Mouse (Mus musculus): ENCODE measurements around the gene Cdc42ep5.

Cdc42ep5 gene

DNA sequence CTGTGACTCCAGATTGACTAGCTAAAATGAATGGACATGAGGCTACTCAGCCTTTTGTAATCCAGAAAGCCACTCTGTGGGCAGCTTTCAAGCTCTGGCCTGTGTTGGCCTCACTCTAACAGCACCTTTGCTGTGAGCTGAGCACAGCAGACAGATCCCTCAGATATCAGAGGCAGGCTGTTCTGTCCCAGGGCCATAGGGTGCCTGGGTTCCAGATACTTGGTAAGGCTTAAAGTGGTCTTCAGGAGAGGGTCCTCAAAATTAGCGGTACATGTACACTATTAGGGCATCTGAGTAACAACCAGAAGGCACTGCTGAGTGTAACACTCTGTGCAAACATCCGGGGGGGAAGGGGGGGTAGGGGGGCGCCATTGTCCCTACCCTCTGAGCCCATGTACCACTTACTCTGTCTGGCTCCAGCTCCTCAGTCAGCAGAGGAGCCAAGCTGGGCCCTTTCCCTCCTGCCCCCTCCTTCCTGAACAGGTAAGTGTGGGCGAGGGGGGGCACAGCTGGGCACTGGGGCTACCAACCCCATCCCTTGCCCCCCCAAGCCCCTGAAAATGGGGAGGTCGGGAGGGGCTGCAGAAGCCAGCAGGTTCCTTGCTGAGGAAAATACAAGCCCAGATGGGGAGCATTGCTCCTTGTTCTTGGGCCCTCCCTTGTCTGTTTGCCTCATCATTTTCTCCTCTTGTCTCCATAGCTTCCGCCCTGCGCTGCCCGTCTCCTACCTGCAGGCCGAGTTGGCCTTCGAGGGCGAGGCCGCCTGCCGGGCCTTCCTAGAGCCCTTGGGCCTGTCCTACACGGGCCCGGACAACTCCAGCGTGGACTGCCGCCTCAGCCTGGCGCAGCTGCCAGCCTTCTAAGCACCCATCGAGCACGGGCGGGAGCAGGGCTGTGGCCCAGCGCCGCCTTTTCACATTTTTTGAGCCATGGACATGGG lies 18.1 kb downstream of the Cdc42ep5 start:
- peak; percentile 48 to 54 for DNase-seq (ENCODE audit: inconsistent age in 2 of 2, low spot score in 1 of 2)

DNA sequence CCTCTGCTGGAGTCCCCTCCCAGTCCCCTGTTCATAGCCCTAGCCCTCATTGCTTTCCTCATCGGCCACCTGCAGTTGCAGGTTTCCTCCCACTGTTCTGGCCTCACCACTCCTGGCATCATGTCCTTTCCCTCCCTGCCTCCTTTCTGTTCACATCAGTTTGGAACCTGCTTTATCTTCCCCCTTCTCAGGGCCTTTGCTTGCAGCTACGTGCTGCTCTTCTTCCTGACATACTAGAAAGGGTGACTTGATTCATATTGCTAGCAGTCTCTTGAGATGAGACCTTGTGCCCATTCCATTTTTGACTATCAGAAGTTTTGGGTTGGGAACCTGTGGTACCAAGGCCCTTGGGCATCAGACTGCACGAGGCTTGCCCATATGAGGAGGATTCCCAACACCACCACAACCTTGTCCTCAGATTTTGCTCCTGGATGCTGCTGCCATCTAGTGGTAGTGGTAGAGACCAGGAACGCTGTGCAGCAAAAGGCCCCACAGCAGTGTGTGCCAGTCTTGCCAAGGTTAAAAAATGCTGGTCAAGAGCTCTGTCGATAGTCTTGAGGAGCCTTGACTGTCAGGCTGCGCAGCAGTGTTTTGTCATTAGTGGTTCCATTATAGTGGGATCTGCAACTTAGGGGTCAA lies 19.0 kb downstream of the Cdc42ep5 start:
- peak; percentile 78 to 93 for DNase-seq (ENCODE audit: inconsistent age in 2 of 2, low spot score in 1 of 2)

DNA sequence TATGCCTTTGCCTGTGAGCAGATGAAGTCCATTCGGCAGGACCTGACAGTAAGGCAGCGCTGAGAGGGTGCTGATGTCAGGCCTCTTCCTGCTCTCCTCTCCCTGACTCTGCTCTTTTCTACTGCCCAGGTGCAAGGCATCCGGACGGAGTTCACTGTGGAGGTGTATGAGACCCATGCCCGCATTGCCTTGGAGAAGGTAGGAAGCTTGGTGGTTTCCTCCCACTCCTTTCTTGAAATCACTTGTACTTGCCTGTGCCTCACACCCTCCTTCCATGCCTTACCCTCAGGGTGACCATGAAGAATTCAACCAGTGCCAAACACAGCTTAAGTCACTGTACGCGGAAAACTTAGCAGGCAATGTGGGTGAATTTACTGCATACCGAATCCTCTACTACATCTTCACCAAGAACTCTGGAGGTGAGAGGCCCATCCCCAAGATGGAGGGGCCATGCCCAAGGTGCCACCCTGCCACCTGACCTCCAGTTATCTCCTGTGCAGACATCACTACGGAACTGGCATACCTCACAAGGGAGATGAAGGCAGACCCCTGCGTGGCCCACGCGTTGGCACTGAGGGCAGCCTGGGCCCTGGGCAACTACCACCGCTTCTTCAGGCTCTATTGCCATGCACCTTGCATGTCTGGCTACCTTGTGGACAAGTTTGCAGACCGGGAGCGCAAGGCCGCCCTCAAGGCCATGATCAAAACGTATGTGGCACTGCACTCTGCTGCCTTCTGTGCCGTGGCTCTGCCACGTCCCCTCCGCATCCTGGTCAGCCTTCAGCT lies 19.7 kb downstream of the Cdc42ep5 start:
- peak in 1 of 2 experiments; percentile 63 for DNase-seq (ENCODE audit: inconsistent age in 2 of 2, low spot score in 1 of 2)

DNA sequence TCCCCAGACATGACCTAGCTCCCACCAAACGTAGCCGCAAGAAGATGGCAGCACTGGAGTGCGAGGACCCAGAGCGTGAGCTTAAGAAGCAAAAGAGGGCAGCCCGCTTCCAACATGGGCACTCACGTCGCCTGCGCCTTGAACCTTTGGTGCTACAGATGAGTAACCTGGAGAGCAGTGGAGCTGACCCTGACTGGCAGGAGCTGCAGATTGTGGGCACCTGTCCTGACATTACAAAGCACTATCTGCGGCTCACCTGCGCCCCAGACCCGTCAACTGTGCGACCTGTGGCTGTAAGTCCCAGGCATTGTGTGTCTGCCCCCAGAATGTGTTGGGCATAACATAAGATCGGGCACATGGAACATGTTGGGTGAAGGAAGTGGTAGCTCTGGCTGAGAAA lies 20.6 kb downstream of the Cdc42ep5 start:
- DNase-seq (ENCODE audit: inconsistent age in 2 of 2, low spot score in 1 of 2) = peak in 1 of 2 experiments; percentile 33

DNA sequence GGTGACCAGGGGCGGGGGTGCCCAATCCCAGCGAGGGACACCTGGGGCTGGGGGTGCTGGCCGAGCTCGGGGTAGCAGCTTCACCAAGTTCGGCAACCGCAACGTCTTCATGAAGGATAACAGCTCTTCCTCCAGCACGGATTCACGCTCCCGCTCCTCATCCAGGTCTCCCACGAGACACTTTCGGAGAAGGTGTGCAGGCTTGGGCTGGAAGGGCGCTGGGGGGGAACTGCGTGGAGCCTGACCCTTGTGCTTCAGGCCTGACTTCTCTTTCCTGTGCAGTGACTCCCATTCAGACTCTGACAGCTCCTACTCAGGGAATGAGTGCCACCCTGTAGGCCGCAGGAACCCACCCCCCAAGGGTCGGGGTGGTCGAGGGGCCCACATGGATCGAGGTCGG lies 21.2 kb downstream of the Cdc42ep5 start:
- DNase-seq (ENCODE audit: inconsistent age in 2 of 2, low spot score in 1 of 2) = no peak

DNA sequence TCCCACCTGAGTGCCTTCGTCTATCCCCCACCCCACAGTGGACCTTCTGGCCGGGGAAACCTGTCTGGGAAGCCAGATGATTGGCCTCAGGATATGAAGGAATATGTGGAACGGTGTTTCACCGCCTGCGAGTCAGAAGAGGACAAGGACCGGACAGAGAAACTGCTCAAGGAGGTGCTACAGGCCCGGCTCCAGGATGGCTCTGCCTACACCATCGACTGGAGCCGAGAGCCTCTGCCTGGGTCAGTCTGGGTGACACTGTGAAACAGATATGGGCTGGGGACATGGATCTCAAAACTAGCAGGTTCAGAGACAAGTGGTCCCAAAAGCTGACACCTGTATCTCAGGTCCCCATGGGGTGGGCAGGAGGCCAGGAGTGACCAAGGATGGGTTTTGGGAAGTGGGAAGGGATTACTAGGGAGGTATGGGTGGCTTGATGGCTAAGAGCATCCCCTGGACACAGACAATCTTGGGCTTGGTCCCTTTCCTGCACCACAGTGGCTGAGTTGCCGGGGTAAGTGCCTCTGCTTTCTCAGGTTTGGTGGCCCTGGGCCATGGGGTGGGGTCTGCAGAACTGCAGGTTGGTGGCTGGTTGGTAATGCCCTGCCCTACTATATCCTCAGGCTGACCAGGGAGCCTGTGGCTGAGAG lies 21.7 kb downstream of the Cdc42ep5 start:
- DNase-seq (ENCODE audit: inconsistent age in 2 of 2, low spot score in 1 of 2) = peak in 1 of 2 experiments; percentile 29

DNA sequence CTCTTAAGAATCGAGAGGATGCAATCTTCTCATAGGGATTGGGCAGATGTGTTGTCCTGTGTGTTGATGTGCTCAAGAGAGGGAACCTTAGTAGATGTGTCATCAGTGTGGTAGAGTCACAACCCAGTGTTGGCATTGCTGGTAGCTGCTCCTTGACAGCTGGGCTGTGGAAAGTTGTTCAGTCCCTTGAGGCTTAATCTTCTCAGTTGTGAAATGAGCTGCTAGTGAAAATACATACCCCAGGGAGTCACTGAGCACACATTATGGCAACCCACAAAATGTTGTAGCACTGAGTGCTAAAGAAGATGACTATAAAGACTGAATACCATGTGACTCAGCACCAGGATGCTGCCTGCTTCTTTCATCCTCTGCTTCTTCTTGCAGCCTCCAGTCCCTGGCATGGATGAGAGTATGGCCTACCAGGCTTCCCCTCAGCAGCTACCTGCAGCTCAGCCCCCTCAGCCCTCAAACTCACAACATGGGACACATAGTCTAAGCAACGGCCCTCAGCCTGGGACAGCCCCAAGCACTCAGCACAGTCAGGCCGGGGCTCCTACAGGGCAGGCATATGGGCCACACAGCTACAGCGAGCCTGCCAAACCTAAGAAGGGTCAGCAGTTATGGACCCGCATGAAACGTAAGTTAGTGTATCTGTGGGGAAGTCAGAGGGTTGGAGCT lies 22.9 kb downstream of the Cdc42ep5 start:
- DNase-seq (ENCODE audit: inconsistent age in 2 of 2, low spot score in 1 of 2) = no peak

DNA sequence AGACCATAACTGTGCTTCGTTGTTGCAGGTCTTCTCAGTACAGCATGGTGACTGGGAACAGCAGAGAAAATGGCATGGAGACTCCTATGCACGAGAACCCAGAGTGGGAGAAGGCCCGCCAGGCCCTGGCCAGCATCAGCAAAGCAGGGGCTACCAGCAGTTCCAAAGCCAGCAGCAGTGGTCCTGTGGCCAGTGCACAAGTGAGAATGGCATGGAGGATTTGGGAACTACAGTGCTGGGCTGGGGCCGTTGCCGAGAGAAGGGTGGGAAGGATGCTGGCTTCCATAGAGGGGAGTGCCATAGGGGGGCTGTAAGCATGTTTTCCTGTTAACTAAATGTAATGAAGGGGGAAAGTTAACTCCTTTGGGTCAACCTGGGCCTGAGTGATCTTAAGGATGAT lies 25.3 kb downstream of the Cdc42ep5 start:
- peak in 1 of 2 experiments; percentile 36 for DNase-seq (ENCODE audit: inconsistent age in 2 of 2, low spot score in 1 of 2)

DNA sequence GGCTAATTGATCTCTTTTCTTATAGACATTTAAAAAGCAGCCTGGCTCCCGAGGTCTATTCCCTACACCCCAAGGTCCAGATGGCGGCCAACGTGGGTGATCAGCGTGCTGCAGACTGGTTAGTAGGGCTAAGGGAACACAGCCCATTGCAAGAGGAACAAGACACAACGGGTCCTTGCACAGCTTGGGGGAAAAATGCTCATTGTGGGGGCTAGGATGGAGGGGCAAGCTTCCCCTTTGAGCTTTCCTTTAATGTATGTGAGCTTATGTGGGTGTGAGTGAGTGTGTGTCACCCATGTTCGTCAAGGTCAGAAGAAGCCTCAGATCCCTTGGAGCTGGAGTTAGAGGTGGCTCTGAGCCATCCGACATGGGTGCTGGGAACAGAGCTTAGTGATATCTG lies 26.0 kb downstream of the Cdc42ep5 start:
- DNase-seq (ENCODE audit: inconsistent age in 2 of 2, low spot score in 1 of 2) = peak in 1 of 2 experiments; percentile 26

DNA sequence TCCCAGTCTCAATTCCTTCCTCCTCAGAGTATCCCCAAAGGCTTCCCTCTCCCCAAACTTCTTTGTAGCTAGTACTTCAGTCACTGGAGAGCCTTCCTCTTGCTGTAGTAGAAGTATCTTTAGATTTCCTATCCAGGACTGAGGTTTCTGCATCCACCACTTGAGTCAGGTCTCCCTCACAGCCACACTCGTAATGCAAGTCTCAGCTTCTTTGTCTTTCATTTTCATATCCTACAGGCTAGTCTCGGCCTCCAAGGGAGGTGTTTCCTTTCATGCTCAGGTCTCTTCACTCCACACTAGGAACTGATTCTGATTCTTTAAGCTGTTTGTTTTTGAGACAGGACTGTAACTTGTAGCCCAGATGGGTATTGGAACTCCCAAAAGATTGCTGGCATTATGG lies 26.5 kb downstream of the Cdc42ep5 start:
- DNase-seq (ENCODE audit: inconsistent age in 2 of 2, low spot score in 1 of 2) = peak in 1 of 2 experiments; percentile 30

DNA sequence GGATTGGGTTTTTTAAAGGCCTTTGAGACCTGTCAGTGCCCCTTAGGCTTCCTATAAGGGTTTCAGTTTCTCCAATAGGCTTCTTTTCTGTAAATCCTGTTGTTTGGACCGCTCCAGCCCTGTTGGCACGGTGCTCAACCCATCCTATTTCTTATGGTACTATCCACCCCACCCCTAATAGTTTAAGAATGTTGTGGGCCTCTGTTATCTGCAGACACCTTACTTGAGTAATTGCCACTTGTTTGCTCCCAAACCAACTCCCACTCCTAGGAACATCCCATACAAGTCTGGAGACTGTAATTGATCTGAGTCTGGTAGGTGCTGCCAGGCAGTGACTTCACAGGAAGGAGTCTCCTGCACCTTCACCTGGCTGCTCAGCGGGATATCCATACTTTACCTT lies 26.9 kb downstream of the Cdc42ep5 start:
- no peak for DNase-seq (ENCODE audit: inconsistent age in 2 of 2, low spot score in 1 of 2)

DNA sequence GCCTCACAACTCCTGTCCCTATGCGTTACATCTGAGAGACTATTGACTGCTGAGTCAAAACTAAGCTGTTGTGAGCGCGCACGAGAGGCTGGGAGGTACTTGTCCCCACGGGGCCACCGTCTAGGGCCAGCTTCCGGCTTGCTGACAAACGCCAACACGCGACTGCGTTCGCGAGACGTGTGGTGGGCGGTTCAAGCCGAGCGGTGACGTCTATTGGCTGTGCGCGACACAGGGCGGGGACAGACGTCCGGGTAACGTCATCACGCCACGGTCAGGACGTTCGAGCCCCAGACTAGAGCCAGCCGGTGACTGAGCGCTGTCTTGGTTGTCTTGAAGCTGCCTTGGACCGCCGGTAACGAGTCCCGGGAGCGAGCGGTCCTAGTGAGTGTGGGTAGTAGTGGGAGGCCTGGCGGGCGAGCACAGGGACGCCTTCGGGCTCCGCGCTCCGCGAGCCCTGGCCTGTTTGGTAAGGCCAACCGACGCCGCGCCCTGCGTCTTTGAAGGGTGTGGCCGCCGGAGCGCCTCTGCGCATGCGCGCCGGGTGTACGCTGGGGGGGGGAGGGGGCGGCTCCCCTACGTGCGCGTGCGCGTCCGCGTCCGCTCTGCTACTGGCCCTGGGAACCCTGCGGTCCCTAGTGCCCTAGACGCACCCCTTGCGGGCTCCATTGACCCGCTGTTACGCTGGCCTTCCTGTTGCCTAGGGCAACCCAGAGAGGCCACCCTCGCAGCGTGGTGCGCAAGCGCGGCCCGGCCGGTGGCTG lies 27.7 kb downstream of the Cdc42ep5 start, which contains the start of gene Leng8:
Gene Leng8 (plus strand): TSS at position 269 of the 761 bp plus-strand sequence.
- peak; percentile 99 to 100 for DNase-seq (ENCODE audit: inconsistent age in 2 of 2, low spot score in 1 of 2)

DNA sequence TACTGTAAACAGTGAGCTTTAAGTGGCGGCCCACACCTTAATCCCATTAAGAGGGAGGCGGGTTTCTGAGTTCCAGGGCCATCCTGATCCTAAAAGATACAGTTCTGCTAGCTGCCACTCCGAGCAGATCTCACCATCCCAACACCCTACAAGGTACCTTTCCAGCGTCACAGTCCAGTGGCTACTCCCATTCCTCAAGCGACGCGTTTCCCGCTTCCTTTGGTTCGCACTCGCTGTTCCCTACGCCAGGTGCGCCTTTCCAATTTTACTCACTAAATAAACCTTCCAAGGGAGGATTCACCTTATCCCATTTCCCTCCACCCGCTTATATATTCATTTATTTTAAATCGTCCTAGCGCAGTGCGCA lies 28.3 kb downstream of the Cdc42ep5 start:
- no peak for DNase-seq (ENCODE audit: inconsistent age in 2 of 2, low spot score in 1 of 2)

DNA sequence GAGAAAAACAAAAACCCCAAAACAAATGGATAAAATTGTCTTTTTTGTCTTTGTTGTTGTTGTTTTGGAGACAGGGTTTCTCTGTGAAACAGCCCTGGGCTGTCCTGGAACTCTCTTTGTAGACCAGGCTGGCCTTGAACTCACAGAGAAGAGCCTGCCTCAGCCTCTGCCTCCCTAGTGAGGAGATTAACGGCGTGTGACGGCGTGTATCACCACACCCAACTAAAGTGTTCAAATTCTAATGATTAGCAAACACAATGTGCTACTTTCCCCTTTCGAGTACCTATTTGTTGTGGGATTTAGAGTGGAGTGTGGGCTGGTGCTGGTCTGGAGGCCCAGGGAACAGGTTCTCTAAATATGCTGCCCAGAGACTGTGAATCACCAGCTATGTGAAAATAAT lies 29.7 kb downstream of the Cdc42ep5 start:
- DNase-seq (ENCODE audit: inconsistent age in 2 of 2, low spot score in 1 of 2) = no peak

DNA sequence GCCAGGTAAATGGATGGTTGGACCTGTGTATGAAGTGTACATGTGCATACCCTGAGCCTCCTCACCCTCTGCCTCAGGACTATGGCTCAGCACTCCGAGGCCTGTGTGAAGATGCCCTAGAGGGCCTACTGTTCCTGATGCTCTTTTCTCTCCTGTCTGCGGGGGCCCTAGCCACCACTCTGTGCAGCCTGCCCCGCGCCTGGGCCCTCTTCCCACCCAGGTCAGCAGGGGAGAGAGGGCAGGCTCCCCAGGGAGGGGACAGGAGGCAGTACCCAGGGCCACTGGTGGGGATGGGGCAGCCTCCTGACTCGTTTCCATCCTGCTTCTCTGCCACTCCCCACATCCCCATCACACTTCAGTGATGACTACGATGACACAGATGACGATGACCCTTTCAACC lies 31.7 kb downstream of the Cdc42ep5 start:
- no peak for DNase-seq (ENCODE audit: inconsistent age in 2 of 2, low spot score in 1 of 2)

DNA sequence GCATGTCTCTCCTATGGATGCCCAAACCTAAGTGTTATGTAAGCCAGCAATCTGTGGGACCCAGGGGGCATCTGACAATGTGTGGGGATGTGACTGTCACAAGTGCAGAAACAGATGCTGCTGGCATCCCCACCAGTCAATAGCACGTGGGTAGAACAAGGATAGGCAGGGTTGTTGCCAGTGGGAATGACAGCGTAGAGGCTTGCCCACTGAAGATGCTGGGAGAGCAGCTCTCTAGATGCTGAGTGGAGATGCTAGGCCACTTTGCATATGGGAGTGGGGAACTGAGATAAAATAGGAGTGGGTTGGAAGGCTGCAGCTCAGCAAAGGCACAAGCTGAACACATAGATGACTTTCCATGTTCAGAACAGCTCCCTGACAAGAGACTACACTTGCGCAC lies 32.1 kb downstream of the Cdc42ep5 start:
- DNase-seq (ENCODE audit: inconsistent age in 2 of 2, low spot score in 1 of 2) = no peak

DNA sequence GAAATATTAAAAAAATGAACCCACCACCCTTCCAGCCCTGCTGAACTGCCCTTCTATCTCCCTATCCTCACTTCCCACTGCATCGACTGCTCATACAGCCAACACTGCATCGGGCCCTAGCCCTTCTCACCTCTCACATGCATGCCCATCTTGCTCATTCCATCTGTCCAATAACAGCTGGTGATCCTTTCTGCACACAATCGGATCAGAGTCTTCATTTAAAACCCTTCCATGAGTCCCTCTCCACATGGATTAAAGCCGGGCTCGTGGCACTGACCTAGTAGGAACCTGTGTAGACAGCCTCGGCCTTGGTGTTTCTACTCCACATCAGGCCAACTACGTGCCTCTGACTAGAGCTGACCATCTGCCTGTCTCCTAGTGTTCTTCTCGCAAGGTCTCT lies 32.7 kb downstream of the Cdc42ep5 start:
- no peak for DNase-seq (ENCODE audit: inconsistent age in 2 of 2, low spot score in 1 of 2)

DNA sequence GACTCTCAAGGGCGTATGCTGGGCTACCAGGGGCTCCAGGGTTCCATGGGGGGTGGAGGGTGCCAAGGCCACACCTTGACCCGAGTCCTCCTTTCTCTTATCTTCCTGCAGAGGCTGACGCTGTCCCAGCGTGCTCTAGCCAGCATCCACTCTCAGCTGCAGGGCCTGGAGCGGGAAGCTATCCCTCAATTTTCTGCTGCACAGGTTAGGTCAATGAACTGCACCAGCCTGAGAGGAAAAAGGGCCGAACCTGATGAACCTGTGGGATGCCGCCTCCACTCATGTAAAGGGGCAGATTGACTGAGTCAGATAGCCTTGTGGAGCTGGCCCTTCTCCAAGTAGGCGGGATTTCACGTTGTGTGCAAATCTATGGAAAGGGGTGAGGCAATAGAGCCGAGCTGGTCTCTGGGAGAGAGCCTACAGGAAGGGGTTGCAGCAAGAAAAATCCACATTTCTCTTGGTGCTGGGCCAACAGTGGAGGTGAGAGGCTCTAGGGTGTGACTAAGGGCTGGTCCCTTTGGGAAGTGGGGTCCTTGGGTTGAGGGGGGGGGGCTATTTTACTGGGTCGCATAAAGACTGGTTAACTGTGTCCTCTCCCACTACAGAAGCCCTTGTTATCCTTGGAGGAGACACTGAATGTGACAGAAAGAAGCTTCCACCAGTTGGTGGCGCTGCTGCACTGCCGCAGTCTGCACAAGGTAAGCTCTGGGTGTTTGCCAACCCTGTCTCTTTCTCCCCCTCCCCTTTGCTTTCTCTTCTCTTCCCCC lies 33.8 kb downstream of the Cdc42ep5 start:
- peak; percentile 73 to 90 for DNase-seq (ENCODE audit: inconsistent age in 2 of 2, low spot score in 1 of 2)

DNA sequence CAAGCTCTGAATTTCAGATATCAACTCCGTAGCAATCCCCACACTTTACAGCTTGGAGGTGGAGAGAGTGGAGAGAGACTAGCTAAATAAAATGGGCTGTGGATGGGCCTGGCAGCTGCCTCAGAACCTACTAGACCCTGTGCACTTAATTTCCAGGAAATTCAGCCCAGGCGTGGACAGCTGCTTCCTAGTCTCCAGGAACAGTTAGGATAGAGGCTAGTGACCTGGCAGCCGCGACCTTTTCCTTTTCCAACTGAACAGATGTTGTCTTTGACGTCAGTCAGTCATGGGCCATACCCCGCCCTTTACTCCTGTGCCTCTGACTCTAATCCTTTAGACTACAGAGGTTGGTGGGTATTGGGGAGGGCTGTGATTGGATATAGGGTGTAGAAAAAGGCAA lies 35.8 kb downstream of the Cdc42ep5 start:
- DNase-seq (ENCODE audit: inconsistent age in 2 of 2, low spot score in 1 of 2) = no peak

All from adrenal gland, adult (tissue).